Mouse (Mus musculus) heart, adult 2 months (tissue): Measurements from ENCODE around the gene Gm28042. TPM values are rescaled to one million over a fixed set of nuclear protein-coding genes. Genes with fewer than 3 reads are reported as not detected.

Source experiments
- DNase-seq, 2 experiments: peaks; one replicate each; pipeline ENCODE4 v3.0.0; 2021
- H3K27ac ChIP-seq: fragments of 200-600 bp; 2 replicates; pipeline ENCODE4 v1.8.1; 2022
- H3K27me3 ChIP-seq: fragments of 200-500 bp; 2 replicates; pipeline ENCODE4 v1.6.1; 2012; ENCODE audit warnings: mild to moderate bottlenecking, low read length, inconsistent platforms, mixed read lengths; ENCODE audit not compliant: control insufficient read depth, insufficient read depth
- H3K36me3 ChIP-seq: fragments of 200-500 bp; 2 replicates; pipeline ENCODE4 v1.6.1; 2012; ENCODE audit warnings: low read length, inconsistent platforms; ENCODE audit not compliant: control insufficient read depth, insufficient read depth
- H3K4me1 ChIP-seq: fragments of 200-500 bp; 2 replicates; pipeline ENCODE4 v1.6.1; 2011; ENCODE audit warnings: low read length; ENCODE audit not compliant: control insufficient read depth, insufficient read depth
- H3K4me3 ChIP-seq: fragments of 200-600 bp; 2 replicates; pipeline ENCODE4 v1.8.1; 2022
- H3K79me2 ChIP-seq: fragments of 200-500 bp; replicated peaks from 2 replicates; pipeline ENCODE4 v1.6.1; 2012; ENCODE audit warnings: mild to moderate bottlenecking, inconsistent platforms, low read length, moderate library complexity, mixed read lengths; ENCODE audit not compliant: control insufficient read depth, insufficient read depth
- H3K9ac ChIP-seq: fragments of 200-500 bp; 2 replicates; pipeline ENCODE4 v1.6.1; 2012; ENCODE audit warnings: low read depth, mild to moderate bottlenecking, control low read depth, inconsistent platforms, low read length, mixed read lengths
- CTCF ChIP-seq: fragments of 200-600 bp; IDR thresholded peaks from 2 replicates; pipeline ENCODE4 v1.8.1; 2022; ENCODE audit warnings: antibody characterized with exemption, mild to moderate bottlenecking, moderate library complexity
- EP300 ChIP-seq: fragments of 200-500 bp; IDR thresholded peaks from 2 replicates; pipeline ENCODE4 v1.6.1; 2011; ENCODE audit warnings: low read depth, low read length, control low read depth; ENCODE audit not compliant: insufficient read depth
- POLR2A ChIP-seq: fragments of 200-500 bp; IDR thresholded peaks from 2 replicates; pipeline ENCODE4 v1.6.1; 2011; ENCODE audit warnings: mild to moderate bottlenecking, low read depth, low read length, control low read depth; ENCODE audit not compliant: insufficient read depth
- WGBS: fragments of 180-500 bp; shearing (Covaris S2); methylation state at CpG from one replicate; pipeline ENCODE4 v1.1.7; 2018; 5-methylcytosine and 5-hydroxymethylcytosine counted together
- intact Hi-C: fragments of 180-260 bp; cut with DNase I; formaldehyde crosslinking; loops from one replicate; pipeline ENCODE4 v1.15.1; 2025
- polyA plus RNA-seq: library from polyadenylated mRNA; depleted of rRNA; stranded (reverse); fragments of >200 nt; gene quantifications from 2 replicates; pipeline ENCODE4 v1.2.3, GENCODE M21; 2012
- total RNA-seq, 2 experiments: library from RNA; stranded (reverse); gene quantifications; 2 replicates each; pipeline ENCODE4 v1.2.3; 2021

Gene Gm28042
- total and polyA plus RNA-seq, 3 experiments: 0.55 to 2.2 (median 0.77) TPM

DNA sequence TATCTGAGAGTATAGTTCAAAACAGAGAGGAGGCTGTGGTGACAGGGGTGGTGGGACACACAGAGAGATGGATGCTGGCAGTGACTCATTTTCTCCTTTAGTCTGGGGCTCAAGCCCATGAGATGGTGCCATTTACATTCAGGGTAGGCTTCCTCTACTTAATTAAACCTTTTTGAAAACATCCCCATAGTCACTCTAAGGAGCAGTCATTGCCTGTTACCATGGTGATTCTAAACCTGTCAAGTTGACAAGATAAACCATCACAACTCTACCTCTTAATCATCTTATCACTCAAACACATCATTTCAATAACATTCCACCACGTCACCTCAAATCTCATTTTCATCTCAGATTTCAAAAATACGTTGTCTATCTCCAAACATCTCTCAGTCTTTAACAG lies 23.3 kb upstream of the Gm28042 start:
- H3K4me1 ChIP-seq: peaks cover 7% of the 10 kb centered on the region
- no peak for DNase-seq
- no peaks in the 10 kb centered on the region; the same call in 1 of the 2 replicates for H3K36me3 ChIP-seq
- no peaks in the 10 kb centered on the region for H3K79me2 ChIP-seq
- intact Hi-C loops: no loop called here
- no peak overlapping the region for H3K4me3 ChIP-seq
- no peak overlapping the region for H3K27ac ChIP-seq
- H3K9ac ChIP-seq: no peak overlapping the region
- H3K27me3 ChIP-seq: no peaks in the 10 kb centered on the region
- WGBS: 93% methylated on average over 2 of the region's 2 CpGs
- TF ChIP-seq POLR2A (no peak), EP300 (no peak), CTCF (no peak)

DNA sequence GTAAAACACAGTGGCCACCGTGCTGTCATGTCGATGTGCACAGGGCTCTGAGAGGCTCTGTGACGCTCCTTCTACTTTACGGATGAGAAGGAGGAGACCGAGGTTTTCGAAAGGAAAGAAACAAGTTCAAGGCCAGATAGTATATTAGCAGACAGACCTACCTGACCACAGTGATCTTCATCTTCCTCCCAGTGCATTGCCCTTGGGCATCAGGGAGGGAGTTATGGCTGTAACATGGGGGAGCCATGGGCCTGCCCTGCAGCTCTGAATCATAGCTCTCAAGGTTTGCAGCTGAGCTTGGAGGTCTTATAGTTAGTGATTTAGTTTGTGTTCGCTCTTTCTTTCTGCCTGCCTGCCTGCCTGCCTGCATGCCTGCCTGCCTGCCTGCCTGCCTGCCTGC lies 20.6 kb upstream of the Gm28042 start:
- H3K27ac ChIP-seq: no peak overlapping the region
- DNase-seq: no peak
- intact Hi-C loops: no loop called here

DNA sequence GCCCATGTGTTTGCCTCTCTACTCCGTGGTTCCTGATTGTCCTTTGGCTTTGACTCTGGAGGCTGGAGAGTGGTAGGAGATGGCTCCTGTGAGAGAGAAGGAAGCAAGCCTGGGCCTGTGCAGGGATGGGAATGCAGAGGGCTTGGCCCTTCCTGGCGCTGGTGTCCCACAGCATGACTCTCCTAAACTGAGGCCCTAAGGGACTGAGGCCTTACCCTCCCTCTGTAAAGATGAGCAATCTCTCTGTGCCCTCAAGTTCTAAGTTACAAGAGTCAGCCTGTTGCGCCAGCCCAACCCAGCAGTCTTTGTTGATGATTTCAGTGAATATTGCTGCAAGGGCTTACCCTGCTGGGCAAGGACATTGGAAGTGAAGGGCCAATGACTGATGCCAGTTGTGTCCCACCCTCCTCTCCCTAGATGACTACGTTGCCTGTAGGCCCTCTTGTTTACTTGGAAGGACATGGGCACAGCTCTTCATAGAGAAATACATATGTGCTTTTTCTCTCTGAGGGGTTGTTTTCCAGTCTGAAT lies 19.5 kb upstream of the Gm28042 start:
- no peaks in the 10 kb centered on the region for H3K79me2 ChIP-seq
- no peak overlapping the region for H3K9ac ChIP-seq
- intact Hi-C loops: no loop called here
- H3K4me3 ChIP-seq: no peak overlapping the region
- H3K27ac ChIP-seq: no peak overlapping the region
- WGBS: 75% methylated on average over 4 of the region's 4 CpGs
- no peaks in the 10 kb centered on the region; the same call in 1 of the 2 replicates for H3K36me3 ChIP-seq
- TF ChIP-seq CTCF: no peak
- DNase-seq: no peak
- H3K4me1 ChIP-seq: peaks cover 6% of the 10 kb centered on the region
- H3K27me3 ChIP-seq: no peaks in the 10 kb centered on the region

More for the DNA sequence above, 20.6 kb upstream of the Gm28042 start:
- no peak for TF ChIP-seq POLR2A
- no peak for TF ChIP-seq EP300
- TF ChIP-seq CTCF: no peak
- peaks cover 6% of the 10 kb centered on the region for H3K4me1 ChIP-seq
- no peak overlapping the region for H3K9ac ChIP-seq
- no peaks in the 10 kb centered on the region for H3K79me2 ChIP-seq
- WGBS: 95% methylated on average over 7 of the region's 7 CpGs
- H3K4me3 ChIP-seq: no peak overlapping the region
- no peaks in the 10 kb centered on the region; the same call in 1 of the 2 replicates for H3K36me3 ChIP-seq
- no peaks in the 10 kb centered on the region for H3K27me3 ChIP-seq

DNA sequence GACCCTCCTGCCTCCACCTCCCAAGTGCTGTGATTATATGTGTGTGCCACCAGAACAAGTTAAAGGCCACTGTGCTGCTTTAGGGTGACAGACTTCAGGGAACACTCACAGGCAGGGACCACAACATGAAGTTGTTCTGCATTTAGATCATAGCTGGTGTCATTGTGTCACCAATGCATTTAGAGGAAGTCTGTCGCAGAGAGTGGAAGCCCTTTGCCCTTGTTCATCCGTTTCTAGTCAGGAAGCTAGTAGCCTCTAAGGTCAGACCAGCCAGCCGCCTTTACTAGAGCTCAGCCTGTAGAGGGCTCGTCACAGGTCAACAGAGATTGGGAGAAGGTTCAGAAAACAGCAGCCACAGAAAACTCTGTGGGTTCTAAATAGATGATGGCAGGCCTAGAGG lies 18.6 kb upstream of the Gm28042 start:
- 40% methylated on average over 4 of the region's 4 CpGs for WGBS
- Histone ChIP-seq H3K27ac (no peak overlapping the region), H3K4me3 (no peak overlapping the region), H3K27me3 (no peaks in the 10 kb centered on the region), H3K9ac (no peak overlapping the region), H3K4me1 (peaks cover 6% of the 10 kb centered on the region), H3K79me2 (no peaks in the 10 kb centered on the region), H3K36me3 (no peaks in the 10 kb centered on the region; the same call in 1 of the 2 replicates)
- TF ChIP-seq EP300 (no peak), POLR2A (no peak), CTCF (no peak)
- intact Hi-C loops: no loop called here
- no peak for DNase-seq

DNA sequence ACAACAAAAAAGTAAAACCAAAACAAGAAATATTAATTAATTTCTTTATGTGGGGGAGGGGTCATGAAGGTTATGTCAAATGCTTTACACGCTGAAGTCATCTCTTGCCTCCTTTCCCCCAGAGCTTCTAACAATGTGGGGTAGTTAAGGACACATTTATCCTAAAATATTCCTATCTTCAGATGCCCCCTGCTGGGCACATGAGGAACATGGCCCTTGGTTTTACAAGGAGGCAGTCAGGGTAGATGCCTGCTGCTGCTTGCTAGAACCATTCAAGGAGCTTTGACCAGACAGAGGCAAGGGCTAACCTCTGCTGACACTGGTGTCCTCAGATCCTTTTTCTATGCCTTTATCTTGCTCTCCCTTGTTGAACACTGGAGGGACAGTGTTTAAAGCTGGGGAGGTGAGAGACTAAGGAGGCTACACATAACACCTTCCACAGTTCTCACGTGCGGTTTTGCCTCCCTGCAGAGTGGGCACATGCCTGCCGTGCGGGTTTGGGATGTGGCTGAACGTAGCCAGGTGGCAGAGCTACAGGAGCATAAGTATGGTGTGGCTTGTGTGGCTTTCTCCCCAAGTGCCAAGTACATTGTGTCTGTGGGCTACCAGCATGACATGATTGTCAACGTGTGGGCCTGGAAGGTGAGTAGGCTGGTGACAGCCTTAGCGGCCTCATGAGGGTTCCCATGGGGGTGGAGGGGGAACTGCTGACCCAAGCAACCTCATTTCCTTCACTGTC lies 15.7 kb upstream of the Gm28042 start:
- H3K36me3 ChIP-seq: no peaks in the 10 kb centered on the region; the same call in 1 of the 2 replicates
- no peaks in the 10 kb centered on the region for H3K79me2 ChIP-seq
- H3K27ac ChIP-seq: no peak overlapping the region
- 69% methylated on average over 8 of the region's 8 CpGs for WGBS
- H3K9ac ChIP-seq: no peak overlapping the region
- H3K27me3 ChIP-seq: no peaks in the 10 kb centered on the region
- no peak for TF ChIP-seq EP300
- TF ChIP-seq POLR2A: no peak
- TF ChIP-seq CTCF: peak; percentile 89
- H3K4me1 ChIP-seq: peaks cover 6% of the 10 kb centered on the region
- peak in 1 of 2 experiments; percentile 64 for DNase-seq
- no peak overlapping the region for H3K4me3 ChIP-seq
- intact Hi-C loops: loop anchor here (1.0 to 10.0 kb wide), 2 partner anchors 41 to 227 kb away; partner anchors contain the start of gene Rpap1

DNA sequence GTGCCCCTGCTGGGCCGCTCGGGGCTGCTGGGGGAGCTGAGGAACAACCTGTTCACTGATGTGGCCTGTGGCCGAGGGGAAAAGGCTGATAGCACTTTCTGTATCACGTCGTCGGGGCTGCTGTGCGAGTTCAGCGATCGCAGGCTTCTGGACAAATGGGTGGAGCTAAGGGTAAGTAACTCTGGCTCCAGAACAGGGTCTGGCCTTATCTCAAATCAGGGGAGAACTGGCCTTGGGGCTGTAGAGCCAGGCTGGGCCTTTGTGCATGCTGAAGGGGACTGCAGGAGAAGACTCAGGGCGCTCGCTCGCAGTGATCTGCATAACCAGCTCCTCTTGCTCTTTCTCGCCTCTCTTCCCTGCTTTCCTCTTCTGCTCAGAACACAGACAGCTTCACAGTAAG lies 14.4 kb upstream of the Gm28042 start:
- Histone ChIP-seq H3K4me3 (no peak overlapping the region), H3K27ac (no peak overlapping the region), H3K4me1 (peaks cover 3% of the 10 kb centered on the region), H3K27me3 (no peaks in the 10 kb centered on the region), H3K79me2 (no peaks in the 10 kb centered on the region), H3K36me3 (no peaks in the 10 kb centered on the region), H3K9ac (no peak overlapping the region)
- 80% methylated on average over 13 of the region's 13 CpGs for WGBS
- intact Hi-C loops: loop anchor here (10.0 kb wide), 1 partner anchor 228 kb away; the partner anchor contains the start of gene Rpap1
- TF ChIP-seq EP300 (no peak), CTCF (no peak), POLR2A (no peak)
- no peak for DNase-seq
